Comparison of ENCODE assay signal across 28 mouse cellular contexts in the genomic region with DNA sequence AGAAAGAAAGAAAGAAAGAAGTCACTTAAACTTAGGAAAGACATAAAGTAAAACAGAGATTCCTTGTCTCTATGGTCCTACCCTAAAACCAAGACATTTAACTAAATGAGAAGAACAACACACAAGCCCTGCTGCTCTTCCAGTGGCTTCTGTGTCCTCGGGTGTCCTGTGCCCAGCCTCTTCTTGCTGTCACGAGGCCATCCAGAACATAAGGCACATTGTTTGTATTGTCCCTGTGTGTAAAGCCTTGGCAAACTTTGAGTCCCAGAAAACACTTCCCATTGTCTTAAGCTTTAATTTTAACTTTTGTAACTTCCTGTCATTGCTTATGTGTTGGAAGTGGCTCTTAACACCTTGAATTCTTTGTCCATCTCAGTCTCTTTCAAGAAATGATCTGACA.
"Had no signal": no experiment of that assay in that cellular context is flagged by ENCODE, and none has a peak within 500 bp of the region (broad histone marks: within the 10 kb centered on the region; RNA-seq: fewer than 3 reads in every experiment).

No protein-coding gene starts in this region.

- H3K9ac ChIP-seq: embryonic facial prominence, embryonic 12.5 days; embryonic facial prominence, embryonic 13.5 days; embryonic facial prominence, embryonic 15.5 days; forebrain, embryonic 12.5 days; forebrain, embryonic 13.5 days; forebrain, embryonic 15.5 days; forebrain, postnatal 0 days had no signal

- H3K27me3 ChIP-seq: embryonic facial prominence, embryonic 12.5 days; embryonic facial prominence, embryonic 13.5 days; embryonic facial prominence, embryonic 15.5 days; forebrain, embryonic 12.5 days; forebrain, embryonic 13.5 days; forebrain, embryonic 15.5 days had no signal

- H3K4me3 ChIP-seq: embryonic facial prominence, embryonic 10.5 days; embryonic facial prominence, embryonic 12.5 days; embryonic facial prominence, embryonic 13.5 days; embryonic facial prominence, embryonic 15.5 days; erythroblast, embryonic 14.5 days; forebrain, embryonic 10.5 days; forebrain, embryonic 12.5 days; forebrain, embryonic 13.5 days; forebrain, embryonic 15.5 days; gastrocnemius, adult 2 months; heart, adult 2 months had no signal

- DNase-seq: cerebellum, adult 2 months; cerebellum, adult 8-10 months; cerebellum, adult 9-10 months; cerebellum, adult 9-11 months; cerebellum, postnatal 10 days; cerebellum, postnatal 14 days; cerebellum, postnatal 25 days; cerebellum, postnatal 36 days; embryo, embryonic 11 days; forebrain, postnatal 0 days; gastrocnemius, adult 2 months; gastrocnemius, postnatal 10 days; gastrocnemius, postnatal 14 days; gastrocnemius, postnatal 25 days; gastrocnemius, postnatal 36 days; heart, adult 18-20 months; heart, adult 2 months had no signal

- H3K36me3 ChIP-seq: embryonic facial prominence, embryonic 10.5 days; embryonic facial prominence, embryonic 12.5 days; embryonic facial prominence, embryonic 13.5 days; embryonic facial prominence, embryonic 15.5 days; forebrain, embryonic 10.5 days; forebrain, embryonic 12.5 days had no signal

- ATAC-seq: forebrain, embryonic 13.5 days; forebrain, embryonic 14.5 days; forebrain, embryonic 15.5 days; forebrain, embryonic 16.5 days; forebrain, postnatal 0 days had no signal

- H3K27ac ChIP-seq: embryonic facial prominence, embryonic 10.5 days; embryonic facial prominence, embryonic 12.5 days; embryonic facial prominence, embryonic 13.5 days; embryonic facial prominence, embryonic 15.5 days; forebrain, embryonic 10.5 days; forebrain, embryonic 12.5 days; forebrain, embryonic 13.5 days; forebrain, embryonic 15.5 days; gastrocnemius, adult 2 months; heart, adult 2 months had no signal

- H3K4me1 ChIP-seq: embryonic facial prominence, embryonic 12.5 days; embryonic facial prominence, embryonic 13.5 days; embryonic facial prominence, embryonic 15.5 days; forebrain, embryonic 13.5 days; forebrain, embryonic 15.5 days had no signal

- H3K9me3 ChIP-seq: embryonic facial prominence, embryonic 10.5 days; embryonic facial prominence, embryonic 12.5 days; embryonic facial prominence, embryonic 13.5 days; embryonic facial prominence, embryonic 15.5 days; forebrain, embryonic 10.5 days; forebrain, embryonic 12.5 days; forebrain, embryonic 13.5 days; forebrain, embryonic 15.5 days had no signal

- H3K4me2 ChIP-seq: embryonic facial prominence, embryonic 12.5 days; embryonic facial prominence, embryonic 13.5 days; embryonic facial prominence, embryonic 15.5 days; forebrain, embryonic 12.5 days; forebrain, embryonic 13.5 days; forebrain, embryonic 15.5 days had no signal
